Mouse (Mus musculus) testis, postnatal 14 days (tissue): Measurements from ENCODE around the gene Nt5dc2.

Experiments
- DNase-seq: peaks from one replicate; pipeline ENCODE4 v3.0.0; 2021; ENCODE audit warnings: low spot score

Nt5dc2 gene

GRCm38 (mm10) chr14:31134015-31135000 is 3.5 kb downstream of the Nt5dc2 start:
- DNase-seq = no peak

DNA sequence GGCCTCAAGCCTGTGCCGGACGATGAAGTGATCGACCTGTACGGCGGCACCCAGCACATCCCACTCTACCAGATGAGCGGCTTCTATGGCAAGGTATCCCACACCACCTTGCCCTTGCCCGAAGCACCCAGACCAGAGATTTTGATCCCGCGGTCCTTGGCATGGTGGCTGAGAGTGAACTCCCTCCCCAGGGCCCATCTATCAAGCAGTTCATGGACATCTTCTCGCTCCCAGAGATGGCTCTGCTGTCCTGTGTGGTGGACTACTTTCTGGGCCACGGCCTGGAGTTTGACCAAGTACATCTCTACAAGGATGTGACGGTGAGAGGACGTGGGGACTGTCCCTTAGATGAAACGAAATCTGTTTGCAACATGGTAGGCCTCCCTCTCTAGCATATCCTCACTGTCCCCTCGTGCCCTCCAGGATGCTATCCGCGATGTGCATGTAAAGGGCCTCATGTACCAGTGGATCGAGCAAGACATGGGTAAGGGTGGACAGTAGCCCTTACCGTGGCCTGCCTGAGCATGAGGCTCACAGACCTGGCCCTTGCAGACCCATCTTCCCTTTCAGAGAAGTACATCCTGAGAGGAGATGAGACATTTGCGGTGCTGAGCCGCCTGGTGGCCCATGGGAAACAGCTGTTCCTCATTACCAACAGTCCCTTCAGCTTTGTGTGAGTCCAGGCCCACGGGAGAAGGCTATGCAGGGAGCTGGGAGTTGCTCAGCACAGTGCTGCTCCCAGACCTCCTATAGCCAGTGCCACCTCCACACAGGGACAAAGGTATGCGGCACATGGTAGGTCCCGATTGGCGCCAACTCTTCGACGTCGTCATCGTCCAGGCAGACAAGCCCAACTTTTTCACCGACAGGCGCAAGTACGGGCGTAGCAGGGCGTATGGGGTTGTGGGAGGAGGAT is 4.9 kb downstream of the Nt5dc2 start:
- no peak for DNase-seq

- no peak for DNase-seq
Observed at GRCm38 (mm10) chr14:31136411-31137280, 5.8 kb downstream of the Nt5dc2 start.

DNA sequence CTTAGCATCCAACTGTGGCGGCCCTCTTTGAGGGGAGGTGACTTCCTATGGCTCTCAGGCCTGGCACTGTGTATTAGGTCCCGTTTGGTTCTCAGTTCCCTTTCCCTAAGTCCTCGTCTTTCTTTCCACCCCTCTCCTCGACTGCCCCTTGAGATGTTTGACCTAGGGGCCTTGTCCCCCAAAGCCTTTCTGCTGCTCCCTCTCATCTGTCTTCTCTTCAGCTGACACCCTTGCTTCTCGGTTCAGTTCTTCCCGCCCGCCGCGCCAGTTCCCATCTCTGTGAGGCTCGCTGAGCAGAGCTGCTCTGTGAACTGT is 6.4 kb downstream of the Nt5dc2 start:
- no peak for DNase-seq

DNA sequence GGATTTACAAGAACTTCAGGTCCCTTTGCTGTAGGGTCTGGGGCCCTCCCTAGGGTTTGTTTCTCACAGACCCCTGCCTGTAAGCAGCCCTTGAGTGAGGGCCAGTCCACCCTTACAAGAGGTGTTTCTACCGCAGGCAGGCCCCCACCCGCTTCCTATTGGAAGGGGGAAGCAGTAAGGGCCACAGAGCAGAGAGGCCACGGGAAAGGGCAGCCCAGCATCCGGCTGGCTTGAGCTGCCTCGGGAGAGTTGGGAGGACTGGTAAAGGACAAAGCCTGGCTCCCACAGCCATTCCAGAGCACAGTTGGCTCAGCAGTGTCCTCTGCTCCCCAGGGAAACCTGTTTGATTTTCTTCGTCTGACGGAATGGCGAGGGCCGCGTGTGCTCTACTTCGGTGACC is 6.9 kb downstream of the Nt5dc2 start:
- no peak for DNase-seq

GRCm38 (mm10) chr14:31138219-31138896 is 7.5 kb downstream of the Nt5dc2 start:
- DNase-seq = no peak

GRCm38 (mm10) chr14:31138897-31139429 is 8.1 kb downstream of the Nt5dc2 start:
- no peak for DNase-seq

DNA sequence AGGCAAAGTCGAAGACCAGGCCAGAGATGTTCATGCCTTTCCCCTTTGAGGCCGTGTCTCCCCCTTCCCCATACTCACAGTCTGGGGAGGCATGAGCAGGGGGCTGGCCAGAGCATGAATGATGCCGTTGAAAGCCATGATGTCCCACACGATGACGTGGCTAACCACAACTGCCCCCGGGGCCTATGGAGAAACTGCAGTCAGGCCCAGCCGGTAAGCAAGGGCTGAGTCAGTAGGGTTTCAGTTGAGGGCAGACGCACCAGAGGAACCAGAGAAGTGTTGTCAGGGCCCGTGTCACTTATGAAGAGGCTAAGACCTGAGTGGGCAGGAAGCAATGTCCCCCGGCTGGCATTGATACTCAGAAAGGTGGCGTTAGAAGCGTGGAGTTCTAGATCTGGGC is 8.8 kb downstream of the Nt5dc2 start:
- DNase-seq = no peak

DNA sequence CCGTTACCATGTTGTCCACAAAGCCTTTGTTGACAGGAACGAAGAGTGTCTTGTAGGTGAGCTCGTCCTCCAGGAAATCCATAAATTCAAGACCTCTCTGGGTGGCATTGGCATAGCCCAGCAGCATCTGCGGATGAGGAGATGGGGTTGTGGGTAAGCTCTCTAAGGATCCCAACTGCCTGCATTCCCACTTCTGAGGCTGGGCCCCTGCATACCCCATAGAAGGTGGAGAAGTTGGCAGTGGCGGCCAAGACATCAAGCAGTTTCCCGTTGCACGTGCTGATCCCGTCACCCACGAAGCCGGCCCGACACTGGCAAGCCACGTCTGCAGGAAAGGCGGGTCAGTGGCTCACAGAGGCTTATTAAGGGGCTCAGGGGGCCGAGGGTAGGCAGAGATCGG is 9.3 kb downstream of the Nt5dc2 start:
- no peak for DNase-seq

- no peak for DNase-seq
Observed at GRCm38 (mm10) chr14:31141011-31141410, 10.2 kb downstream of the Nt5dc2 start.

DNA sequence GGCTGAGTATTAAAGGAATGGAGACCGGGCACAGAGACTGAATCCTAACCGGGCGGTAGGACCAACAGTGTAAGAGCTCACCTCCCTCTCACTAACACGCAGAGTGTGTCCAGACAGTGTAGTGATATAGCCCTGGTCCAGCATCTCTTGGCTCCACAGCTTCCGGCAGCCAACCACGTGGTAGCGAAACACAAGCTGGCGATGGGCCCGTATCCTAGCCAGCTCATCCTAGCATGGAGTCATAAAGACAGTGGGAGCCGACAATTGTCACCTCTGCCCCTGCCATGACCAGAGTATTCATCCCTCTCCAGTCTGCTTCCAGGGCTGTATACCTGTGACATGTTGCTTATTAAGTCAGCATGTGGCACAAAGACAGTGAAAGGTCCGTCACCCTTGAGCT is 14.8 kb downstream of the Nt5dc2 start:
- DNase-seq = no peak

DNA sequence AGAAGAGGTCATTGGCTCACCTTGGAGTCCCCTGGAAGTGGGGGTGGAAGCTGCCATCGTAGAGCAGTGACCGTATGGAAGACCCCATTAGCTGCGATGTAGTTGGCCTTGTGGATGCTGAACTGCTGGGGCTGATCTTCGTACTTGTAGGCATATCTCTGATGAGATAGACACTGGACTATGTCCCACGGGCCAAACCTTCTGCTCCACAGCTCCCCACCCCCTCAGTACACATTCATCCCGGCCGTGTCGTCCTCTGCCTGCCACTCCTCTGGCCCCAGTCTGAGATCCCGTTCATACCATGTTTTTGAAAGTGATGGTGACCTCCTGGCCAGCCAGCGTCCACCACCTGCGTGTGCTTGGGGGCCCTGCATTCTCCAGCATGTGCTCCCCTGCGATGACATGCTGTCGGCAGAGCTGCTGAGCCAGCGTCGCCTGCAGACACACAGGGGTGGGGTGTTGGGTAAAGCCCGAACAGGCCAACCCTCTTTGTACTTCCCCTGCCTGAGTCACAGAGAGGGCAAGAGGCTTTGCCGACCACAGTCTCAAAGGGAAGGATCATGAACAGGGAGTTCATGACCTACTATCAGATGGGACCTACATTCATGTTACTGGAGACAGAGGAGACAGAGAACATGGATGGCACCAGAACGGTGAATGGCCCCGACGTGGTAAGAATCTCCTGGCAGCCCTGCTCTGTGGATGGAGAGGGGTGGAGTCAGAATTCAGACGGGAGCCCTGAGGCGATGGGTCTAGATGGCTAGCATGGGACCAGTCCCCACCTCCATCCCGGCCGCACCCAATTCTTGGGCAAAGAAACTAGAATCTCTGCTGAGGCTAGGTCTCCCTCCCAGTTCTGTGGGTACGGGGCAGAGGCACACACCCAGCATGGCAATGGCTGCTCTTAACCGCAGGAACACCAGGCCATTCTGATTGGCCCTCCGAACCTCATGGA is 29.6 kb downstream of the Nt5dc2 start:
- no peak for DNase-seq

DNA sequence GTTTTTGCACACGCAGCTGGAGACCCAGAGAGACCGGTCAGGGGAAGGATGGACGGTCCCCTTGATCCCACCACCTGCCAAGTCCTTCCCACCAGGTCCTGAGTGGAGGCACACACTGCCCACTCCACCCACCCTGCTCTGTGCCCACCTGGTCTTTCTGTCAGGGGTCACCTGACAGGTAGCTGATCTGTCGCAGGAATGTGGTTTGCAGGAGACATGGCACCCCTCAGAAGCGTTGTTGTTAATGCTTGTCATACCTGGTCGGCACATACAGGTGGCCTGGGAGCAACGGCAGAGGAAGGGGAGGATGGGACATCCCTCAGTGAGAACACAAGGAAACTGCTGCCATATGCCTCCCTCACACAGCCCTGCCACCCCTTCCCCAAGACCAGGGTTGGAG is 30.3 kb downstream of the Nt5dc2 start:
- no peak for DNase-seq

GRCm38 (mm10) chr14:31161638-31162037 is 30.8 kb downstream of the Nt5dc2 start:
- no peak for DNase-seq

- no peak for DNase-seq
Observed at GRCm38 (mm10) chr14:31164067-31164466, 33.2 kb downstream of the Nt5dc2 start.

DNA sequence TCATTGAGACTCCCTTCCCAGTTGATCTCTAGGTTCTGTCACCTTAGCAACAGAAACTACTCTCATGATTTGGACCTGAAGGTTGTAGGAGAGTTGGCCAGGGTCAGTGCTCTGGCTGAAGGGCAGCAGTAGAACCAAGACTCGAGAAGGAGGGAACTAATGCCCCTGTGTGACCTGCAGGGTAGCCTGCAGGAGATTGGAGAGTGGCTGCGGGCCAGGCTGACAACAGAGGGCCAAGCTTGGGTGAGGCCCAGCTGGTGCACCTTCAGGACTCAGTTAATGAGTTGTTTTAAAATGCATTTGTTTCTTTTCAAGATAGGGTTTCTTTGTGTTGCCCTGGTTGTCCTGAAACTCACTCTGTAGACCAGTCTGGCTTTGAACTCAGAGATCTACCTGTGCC is 34.2 kb downstream of the Nt5dc2 start:
- DNase-seq = no peak

- no peak for DNase-seq
Observed at GRCm38 (mm10) chr14:31165458-31165857, 34.6 kb downstream of the Nt5dc2 start.

DNA sequence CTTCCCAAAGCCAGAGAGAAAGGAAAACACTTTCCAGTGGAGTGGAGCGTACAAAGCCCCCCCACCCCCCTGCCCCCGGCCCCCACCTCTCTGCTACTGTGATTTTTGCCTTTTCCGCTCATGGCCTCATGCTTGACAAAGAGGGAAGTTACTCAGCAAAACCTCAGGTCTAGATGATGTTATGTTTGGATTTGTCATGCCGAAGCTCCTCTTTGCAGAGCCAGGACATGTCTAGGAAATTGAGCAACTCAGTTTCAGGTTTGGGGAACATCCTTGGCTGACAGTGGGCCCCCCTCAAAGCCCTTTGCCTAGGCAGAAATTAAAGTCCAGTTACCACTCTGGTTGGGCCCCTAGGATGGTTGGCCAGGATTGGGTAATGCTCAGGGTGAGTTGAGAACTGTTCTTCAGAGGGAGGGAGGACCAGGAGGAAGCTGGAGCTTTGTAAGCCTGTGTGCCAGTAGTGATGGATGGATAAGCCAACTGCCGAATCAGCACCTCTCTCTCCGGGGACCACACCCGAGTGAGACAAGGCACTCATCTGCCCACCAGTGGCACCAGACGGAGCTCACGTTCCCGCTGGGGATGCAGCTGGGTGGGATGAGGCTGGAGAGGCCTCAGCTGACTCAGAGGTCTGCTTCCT is 35.3 kb downstream of the Nt5dc2 start:
- no peak for DNase-seq

DNA sequence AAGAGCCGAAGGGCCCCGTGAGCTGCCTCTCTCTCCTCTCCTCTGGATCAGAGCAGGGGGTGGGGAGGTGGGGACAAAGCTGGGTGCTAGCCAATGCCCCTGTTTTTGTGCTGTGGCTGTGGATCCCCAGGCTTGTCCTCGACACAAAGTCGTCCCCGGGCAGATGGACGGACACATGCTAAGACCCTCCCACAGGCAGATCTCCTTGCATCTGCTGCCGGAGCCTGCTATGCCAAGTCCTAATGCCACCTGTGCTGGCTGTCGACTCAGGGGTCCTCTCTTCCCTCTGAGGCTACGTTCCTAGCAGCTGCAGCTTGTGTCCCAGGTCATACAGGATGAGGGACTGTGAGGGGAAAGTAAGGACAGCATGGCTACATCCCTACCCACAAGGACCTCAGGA is 36.0 kb downstream of the Nt5dc2 start:
- no peak for DNase-seq
